Mouse (Mus musculus) midbrain, postnatal 0 days (tissue): ENCODE results near the gene Adam19. TPM values are rescaled to one million over a fixed set of nuclear protein-coding genes. Genes with fewer than 3 reads are reported as not detected.
A peak's percentile ranks its signal among the peaks of the same experiment; 100 is the strongest.

Source experiments
- ATAC-seq: fragments of 200-750 bp; cut with Nextera tagmentation; 2 replicates; pipeline ENCODE4 v1.8.0; 2017; ENCODE audit warnings: moderate number of reproducible peaks, mild to moderate bottlenecking, moderate TSS enrichment, moderate library complexity; ENCODE audit not compliant: low FRiP score
- DNase-seq: peaks from one replicate; pipeline ENCODE4 v3.0.0-alpha.2; 2015; ENCODE audit warnings: low spot score
- H3K27ac ChIP-seq: fragments of 300-500 bp; sonication (generic); 2 replicates; pipeline ENCODE4 v1.5.1; 2014; ENCODE audit warnings: low read depth, mild to moderate bottlenecking, low read length, mixed read lengths
- H3K27me3 ChIP-seq: fragments of 300-500 bp; sonication (generic); 2 replicates; pipeline ENCODE4 v1.6.1; 2014; ENCODE audit warnings: low read length, control low read depth, mixed read lengths; ENCODE audit not compliant: insufficient read depth
- H3K36me3 ChIP-seq: fragments of 300-500 bp; sonication (generic); 2 replicates; pipeline ENCODE4 v1.6.1; 2014; ENCODE audit warnings: low read length, control low read depth, mixed read lengths; ENCODE audit not compliant: insufficient read depth
- H3K4me1 ChIP-seq: fragments of 300-500 bp; sonication (generic); 2 replicates; pipeline ENCODE4 v1.6.1; 2014; ENCODE audit warnings: mild to moderate bottlenecking, control low read depth, antibody characterized with exemption, low read length, mixed read lengths; ENCODE audit not compliant: insufficient read depth
- H3K4me2 ChIP-seq: fragments of 300-500 bp; sonication (generic); 2 replicates; pipeline ENCODE4 v1.6.1; 2014; ENCODE audit warnings: low read depth, mild to moderate bottlenecking, low read length, mixed read lengths; ENCODE audit not compliant: poor library complexity, severe bottlenecking
- H3K4me3 ChIP-seq: fragments of 300-500 bp; sonication (generic); 2 replicates; pipeline ENCODE4 v1.5.1; 2014; ENCODE audit warnings: low read depth, mild to moderate bottlenecking, low read length, moderate library complexity
- H3K9ac ChIP-seq: fragments of 300-500 bp; sonication (generic); replicated peaks from 2 replicates; pipeline ENCODE4 v1.6.1; 2014; ENCODE audit warnings: mild to moderate bottlenecking, low read length, moderate library complexity, mixed read lengths; ENCODE audit not compliant: poor library complexity, severe bottlenecking
- H3K9me3 ChIP-seq: fragments of 300-500 bp; sonication (generic); 2 replicates; pipeline ENCODE4 v1.6.1; 2016; ENCODE audit warnings: low read length, control low read depth
- CTCF ChIP-seq: IDR thresholded peaks from 2 replicates; pipeline ENCODE4 v1.5.1; 2016; ENCODE audit warnings: antibody characterized with exemption, mild to moderate bottlenecking
- WGBS: fragments of 180-500 bp; shearing (Covaris S2); extraction: QIAGEN DNeasy Blood & Tissue Kit; methylation state at CpG from one replicate; pipeline ENCODE4 v1.1.7; 2014; 5-methylcytosine and 5-hydroxymethylcytosine counted together
- polyA plus RNA-seq: library from polyadenylated mRNA; unstranded; fragments of >200 nt; fragmentation: Nextera tagmentation; extraction: Ambion mirVana; gene quantifications from 2 replicates; pipeline ENCODE4 v1.2.1, GENCODE M21; 2015
- total RNA-seq: library from RNA; depleted of rRNA; stranded (reverse); fragments of >200 nt; gene quantifications from 2 replicates; pipeline ENCODE4 v1.2.3, GENCODE M21; 2014

Gene Adam19
- total and polyA plus RNA-seq, 2 experiments from 2014 or later = 6.1 to 16.9 TPM

DNA sequence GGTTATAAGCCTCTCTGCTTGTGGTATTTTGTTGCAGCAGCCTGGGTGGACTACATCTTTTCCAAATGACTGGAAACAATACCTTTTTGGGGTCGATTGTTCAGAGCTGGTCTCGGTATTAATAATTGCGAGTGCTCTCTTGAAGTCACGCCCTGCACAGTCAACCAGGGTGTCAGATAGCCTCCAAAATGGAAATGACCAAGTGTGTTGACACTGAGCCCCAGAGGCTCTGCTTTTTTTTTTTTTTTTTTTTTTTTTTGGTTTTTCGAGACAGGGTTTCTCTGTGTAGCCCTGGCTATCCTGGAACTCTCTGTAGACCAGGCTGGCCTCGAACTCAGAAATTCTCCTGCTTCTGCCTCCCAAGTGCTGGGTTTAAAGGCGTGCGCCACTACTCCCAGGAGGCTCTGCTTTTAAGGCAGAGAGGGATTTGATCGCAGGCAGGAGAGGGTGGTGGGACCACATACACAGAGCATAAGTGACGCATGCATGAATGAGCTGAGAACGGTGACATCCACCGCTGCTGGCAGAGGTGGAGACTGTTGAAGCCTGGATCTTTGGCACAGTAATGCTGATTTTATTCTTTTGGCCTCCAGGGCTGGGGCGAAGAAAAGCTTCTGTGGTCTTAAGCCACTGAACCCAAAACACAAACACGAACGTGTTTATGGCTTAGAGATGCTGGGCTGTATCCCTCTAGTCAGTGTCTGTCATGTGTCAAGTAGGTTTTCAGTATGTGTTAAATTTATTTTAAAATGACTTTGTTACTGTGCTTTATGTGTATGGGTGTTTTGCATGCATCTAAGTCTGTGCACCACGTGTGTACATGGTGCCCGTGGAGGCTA lies 18.3 kb downstream of the Adam19 start:
- Histone ChIP-seq H3K27ac (peak overlapping the region; percentile 32; the same call in 1 of the 2 replicates), H3K4me3 (no peak overlapping the region), H3K4me1 (0 out of 2 replicates have a peak, but pooled peaks cover 6% of the 10 kb centered on the region), H3K36me3 (no peaks in the 10 kb centered on the region), H3K9ac (no peak overlapping the region), H3K4me2 (no peak overlapping the region), H3K27me3 (no peaks in the 10 kb centered on the region), H3K9me3 (no peaks in the 10 kb centered on the region)
- ATAC-seq (no peak), DNase-seq (no peak)
- WGBS = 85% methylated on average over 17 of the region's 17 CpGs
- no peak for TF ChIP-seq CTCF

DNA sequence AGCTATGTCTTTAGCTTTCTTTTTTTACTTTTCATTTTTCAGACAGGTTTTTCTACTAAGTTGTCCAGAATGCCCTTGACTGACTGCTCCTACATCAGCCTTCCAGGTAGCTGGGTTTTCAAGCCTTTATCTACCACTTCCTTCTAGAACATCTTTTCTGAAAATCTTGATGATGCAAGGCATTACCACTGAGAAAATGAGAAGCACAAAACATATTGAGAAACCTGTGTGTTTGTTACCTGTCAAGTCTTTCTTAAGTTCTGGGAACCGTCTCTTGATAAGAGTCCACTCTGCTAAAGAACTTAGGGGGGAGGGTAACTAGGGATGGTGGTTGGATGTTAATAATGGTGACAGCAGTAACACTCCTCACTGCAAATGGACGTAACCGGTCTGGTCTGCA lies 19.7 kb downstream of the Adam19 start:
- TF ChIP-seq CTCF = no peak
- no peaks in the 10 kb centered on the region for H3K36me3 ChIP-seq
- H3K4me2 ChIP-seq = no peak overlapping the region
- WGBS = 96% methylated on average over 3 of the region's 3 CpGs
- H3K27me3 ChIP-seq = no peaks in the 10 kb centered on the region
- no peak overlapping the region for H3K4me3 ChIP-seq
- H3K27ac ChIP-seq = no peak overlapping the region
- no peaks in the 10 kb centered on the region for H3K9me3 ChIP-seq
- H3K9ac ChIP-seq = no peak overlapping the region
- H3K4me1 ChIP-seq = no peaks in the 10 kb centered on the region
- no peak for ATAC-seq
- DNase-seq = no peak

GRCm38 (mm10) chr11:46076442-46077158 lies 20.8 kb downstream of the Adam19 start:
- DNase-seq (no peak), ATAC-seq (no peak)
- H3K9me3 ChIP-seq = no peaks in the 10 kb centered on the region
- no peak overlapping the region for H3K4me3 ChIP-seq
- TF ChIP-seq CTCF = no peak
- H3K36me3 ChIP-seq = no peaks in the 10 kb centered on the region
- no peak overlapping the region for H3K27ac ChIP-seq
- H3K4me1 ChIP-seq = no peaks in the 10 kb centered on the region
- H3K4me2 ChIP-seq = no peak overlapping the region
- 89% methylated on average over 11 of the region's 11 CpGs for WGBS
- no peak overlapping the region for H3K9ac ChIP-seq
- no peaks in the 10 kb centered on the region for H3K27me3 ChIP-seq

- Histone ChIP-seq H3K36me3 (no peaks in the 10 kb centered on the region), H3K27me3 (no peaks in the 10 kb centered on the region), H3K4me2 (no peak overlapping the region), H3K4me3 (no peak overlapping the region), H3K9ac (no peak overlapping the region), H3K27ac (no peak overlapping the region), H3K4me1 (no peaks in the 10 kb centered on the region), H3K9me3 (no peaks in the 10 kb centered on the region)
- no peak for TF ChIP-seq CTCF
- DNase-seq = no peak
- no peak for ATAC-seq
- 92% methylated on average over 5 of the region's 5 CpGs for WGBS
These were observed 21.5 kb downstream of the Adam19 start for GRCm38 (mm10) chr11:46077304-46077703.

DNA sequence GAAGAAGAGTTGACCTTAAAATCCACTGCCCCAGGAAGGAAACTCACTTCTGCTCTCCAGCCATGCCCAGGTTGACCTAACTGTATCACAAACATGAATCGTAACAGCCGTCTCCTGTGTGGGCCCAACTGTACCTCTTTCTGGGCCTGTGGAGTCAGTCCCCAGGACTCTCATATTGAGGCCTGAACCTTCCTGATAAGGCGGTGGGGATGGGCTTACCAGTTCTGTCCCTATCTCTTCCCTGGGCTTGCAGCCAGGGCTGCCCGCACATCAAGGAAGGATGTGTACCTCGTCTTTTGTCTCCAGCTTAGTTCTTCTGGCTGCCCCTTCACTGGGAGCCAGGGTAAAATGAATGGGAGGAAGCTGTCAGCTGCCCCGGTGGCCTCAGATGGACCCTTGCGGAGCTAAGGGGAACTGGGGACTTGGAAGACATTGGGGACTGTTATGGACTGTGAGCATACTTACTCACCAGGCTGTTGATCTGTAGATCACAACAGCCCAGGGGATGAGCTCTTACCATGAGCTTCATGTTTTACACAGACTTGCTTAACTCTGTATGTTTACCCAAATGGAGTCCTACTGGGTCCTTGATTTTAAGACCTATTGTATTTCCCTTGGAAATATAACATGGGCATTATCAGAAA lies 22.1 kb downstream of the Adam19 start:
- Histone ChIP-seq H3K4me3 (no peak overlapping the region), H3K27ac (no peak overlapping the region), H3K9me3 (no peaks in the 10 kb centered on the region), H3K27me3 (no peaks in the 10 kb centered on the region), H3K4me1 (no peaks in the 10 kb centered on the region), H3K36me3 (no peaks in the 10 kb centered on the region), H3K9ac (no peak overlapping the region), H3K4me2 (no peak overlapping the region)
- ATAC-seq (no peak), DNase-seq (no peak)
- WGBS = 86% methylated on average over 7 of the region's 7 CpGs
- no peak for TF ChIP-seq CTCF
